Mouse (Mus musculus) embryonic stem cell, embryonic (primary cell): ENCODE results near the gene Tedc1.

Source experiments
- CTCF ChIA-PET, 4 experiments: fragments of 300-600 bp in 2 of 4; fragments of 350-600 bp in 2 of 4; sonication (Branson Sonifier 250); formaldehyde crosslinking; loops; one replicate each; lab custom pipeline; 2022; ENCODE audit warnings: inconsistent platforms in 2 of 4; lab: Charles Lee
- POLR2A ChIA-PET, 4 experiments: fragments of 300-600 bp in 2 of 4; fragments of 350-600 bp in 2 of 4; sonication (Branson Sonifier 250); formaldehyde crosslinking; loops; one replicate each; lab custom pipeline; 2022; ENCODE audit warnings: antibody characterized with exemption in 4 of 4, inconsistent platforms in 1 of 4; lab: Charles Lee

Gene Tedc1

DNA sequence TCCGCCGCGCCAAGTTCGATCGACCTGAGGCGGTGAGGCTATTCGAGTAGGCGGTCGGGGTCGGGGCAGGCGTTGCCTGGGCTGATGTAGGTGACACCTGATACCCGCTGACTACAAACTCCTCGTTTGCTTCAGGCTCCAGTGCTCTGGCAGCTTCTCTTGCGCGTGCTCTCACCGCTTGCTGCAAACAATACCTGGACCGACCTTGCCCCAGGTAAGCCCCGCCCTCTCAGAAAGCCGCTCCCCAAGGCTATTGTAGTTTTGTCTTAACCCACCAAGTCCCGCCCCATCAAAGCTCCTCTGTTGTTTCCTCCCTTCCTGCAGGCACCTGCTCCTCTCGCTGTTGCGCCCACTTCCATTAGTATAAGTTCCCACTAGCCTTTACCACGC, 314 bp downstream of the Tedc1 start:
- CTCF ChIA-PET = interaction anchor here (0.8 to 4.1 kb wide), 9 partner anchors 10 to 281 kb away, joined by 3 to 85 read pairs (median 5); partner anchors contain the start of genes Crip1 (in 3 of the 4), Crip2 (in 1 of the 4) and Tmem121 (in 1 of the 4)

GRCm38 (mm10) chr12:113157002-113157401, 781 bp downstream of the Tedc1 start:
- POLR2A ChIA-PET = interaction anchor here (0.5 to 4.4 kb wide), 27 partner anchors 9 to 363 kb away, joined by 3 to 41 read pairs (median 5); partner anchors contain the start of genes Crip1 (in 3 of the 4), Crip2 (in 2 of the 4), Brf1 (in 1 of the 4) and Tex22 (in 1 of the 4)
- CTCF ChIA-PET = interaction anchor here in 3 of 4 experiments (1.4 to 4.1 kb wide), 5 partner anchors 11 to 65 kb away, joined by 5 to 85 read pairs (median 14); partner anchors contain the start of genes Crip1 (in 3 of the 3) and Crip2 (in 1 of the 3)

More for the DNA sequence above, 314 bp downstream of the Tedc1 start:
- POLR2A ChIA-PET = interaction anchor here (0.6 to 4.4 kb wide), 31 partner anchors 10 to 362 kb away, joined by 3 to 41 read pairs (median 5); partner anchors contain the start of genes Crip1 (in 4 of the 4), Crip2 (in 2 of the 4), Brf1 (in 1 of the 4) and Jag2 (in 1 of the 4)

DNA sequence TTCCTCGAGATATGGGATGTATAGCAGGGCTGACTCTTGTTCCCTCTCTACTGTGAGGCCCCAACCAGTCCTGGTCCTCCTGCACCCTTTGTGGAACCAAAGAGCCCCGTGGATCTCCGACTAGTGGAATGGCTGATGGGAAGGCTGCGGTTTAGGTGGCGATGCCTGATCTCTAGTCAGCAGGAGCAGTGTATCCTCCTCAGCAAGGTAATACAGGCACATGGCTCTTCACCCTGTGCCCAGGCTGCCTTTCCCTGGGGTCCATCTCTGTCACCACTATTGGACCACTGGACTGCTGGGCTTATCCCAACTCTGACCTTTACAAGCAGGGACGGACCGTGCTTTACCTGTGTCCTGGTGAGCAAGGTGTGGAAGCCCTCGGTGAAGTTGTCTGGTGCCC, 1.3 kb downstream of the Tedc1 start:
- ChIA-PET POLR2A (interaction anchor here (0.5 to 4.4 kb wide), 15 partner anchors 9 to 62 kb away, joined by 3 to 41 read pairs (median 9); partner anchors contain the start of genes Crip1 (in 3 of the 4) and Crip2 (in 2 of the 4)), CTCF (interaction anchor here in 2 of 4 experiments (1.4 to 4.1 kb wide), 4 partner anchors 12 to 64 kb away, joined by 5 to 85 read pairs (median 30); partner anchors contain the start of genes Crip1 (in 2 of the 2) and Crip2 (in 1 of the 2))

DNA sequence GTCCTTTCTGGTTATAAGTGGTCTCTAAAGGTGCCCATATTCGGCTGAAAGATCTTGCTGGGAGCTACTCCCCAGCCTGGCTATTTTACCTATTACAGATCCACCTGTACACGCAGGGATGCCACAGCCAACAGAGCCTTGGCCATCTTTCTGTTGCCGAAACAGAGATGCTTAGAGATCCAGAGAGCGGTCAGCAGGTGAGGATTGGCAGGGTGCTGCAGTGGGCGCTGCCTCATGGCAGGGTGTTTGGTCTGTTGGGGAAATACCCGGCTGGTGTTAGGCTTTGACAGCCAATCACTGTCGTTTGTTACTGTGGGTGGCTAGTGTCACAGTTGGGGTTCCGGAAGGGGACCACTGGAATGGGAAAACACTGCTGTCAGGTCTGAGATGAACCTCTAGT, 1.8 kb downstream of the Tedc1 start:
- ChIA-PET CTCF (interaction anchor here in 2 of 4 experiments (3.6 to 4.1 kb wide), 2 partner anchors 13 to 15 kb away, joined by 55 to 85 read pairs; partner anchors contain the start of genes Crip1 (in 2 of the 2) and Crip2 (in 1 of the 2)), POLR2A (interaction anchor here in 2 of 4 experiments (1.5 to 4.4 kb wide), 7 partner anchors 8 to 29 kb away, joined by 3 to 41 read pairs (median 9); partner anchors contain the start of gene Crip1 (in 1 of the 2))

GRCm38 (mm10) chr12:113163561-113164006, 7.4 kb downstream of the Tedc1 start:
- POLR2A ChIA-PET = interaction anchor here in 2 of 4 experiments (0.5 to 5.2 kb wide), 7 partner anchors 8 to 54 kb away, joined by 3 to 41 read pairs (median 3); partner anchors contain the start of genes Crip2 (in 2 of the 2), Crip1 (in 1 of the 2) and Tedc1 (in 1 of the 2)

DNA sequence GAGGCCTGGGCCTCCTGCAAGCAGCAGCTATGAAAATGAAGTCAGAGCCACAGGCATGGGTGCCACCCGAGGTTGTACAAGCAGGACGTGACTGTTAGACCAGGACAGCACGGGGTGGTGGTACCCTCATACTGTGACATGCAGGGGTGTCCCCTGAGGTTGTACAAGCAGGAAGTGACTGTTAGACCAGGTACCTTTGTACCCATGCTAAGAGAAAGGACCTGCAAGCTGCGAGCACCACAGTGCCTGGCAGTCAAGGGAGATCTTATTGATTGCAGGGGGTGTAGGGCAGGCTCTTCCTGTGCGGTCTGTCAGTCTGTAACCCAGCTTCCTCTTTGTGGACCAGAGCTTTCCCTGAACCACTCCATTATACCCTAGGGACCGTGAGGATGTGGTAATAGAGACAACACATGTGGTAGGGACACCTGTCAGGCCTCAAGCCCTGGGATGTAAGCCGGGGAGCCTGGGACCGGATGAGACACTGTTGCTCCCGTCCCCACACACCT, 11.9 kb downstream of the Tedc1 start:
- ChIA-PET POLR2A (interaction anchor here (0.6 to 5.2 kb wide), 14 partner anchors 9 to 371 kb away, joined by 3 to 41 read pairs (median 5); partner anchors contain the start of genes Tedc1 (in 3 of the 4) and Crip1 (in 1 of the 4)), CTCF (interaction anchor here in 3 of 4 experiments (0.5 to 2.0 kb wide), 6 partner anchors 13 to 184 kb away, joined by 3 to 7 read pairs (median 6); no protein-coding TSS in a partner anchor)

More at GRCm38 (mm10) chr12:113163561-113164006, 7.4 kb downstream of the Tedc1 start:
- CTCF ChIA-PET = interaction anchor here in 3 of 4 experiments (0.8 to 2.4 kb wide), 6 partner anchors 8 to 206 kb away, joined by 3 to 11 read pairs (median 4); partner anchors contain the start of genes Crip1 (in 1 of the 3) and Tedc1 (in 1 of the 3)

DNA sequence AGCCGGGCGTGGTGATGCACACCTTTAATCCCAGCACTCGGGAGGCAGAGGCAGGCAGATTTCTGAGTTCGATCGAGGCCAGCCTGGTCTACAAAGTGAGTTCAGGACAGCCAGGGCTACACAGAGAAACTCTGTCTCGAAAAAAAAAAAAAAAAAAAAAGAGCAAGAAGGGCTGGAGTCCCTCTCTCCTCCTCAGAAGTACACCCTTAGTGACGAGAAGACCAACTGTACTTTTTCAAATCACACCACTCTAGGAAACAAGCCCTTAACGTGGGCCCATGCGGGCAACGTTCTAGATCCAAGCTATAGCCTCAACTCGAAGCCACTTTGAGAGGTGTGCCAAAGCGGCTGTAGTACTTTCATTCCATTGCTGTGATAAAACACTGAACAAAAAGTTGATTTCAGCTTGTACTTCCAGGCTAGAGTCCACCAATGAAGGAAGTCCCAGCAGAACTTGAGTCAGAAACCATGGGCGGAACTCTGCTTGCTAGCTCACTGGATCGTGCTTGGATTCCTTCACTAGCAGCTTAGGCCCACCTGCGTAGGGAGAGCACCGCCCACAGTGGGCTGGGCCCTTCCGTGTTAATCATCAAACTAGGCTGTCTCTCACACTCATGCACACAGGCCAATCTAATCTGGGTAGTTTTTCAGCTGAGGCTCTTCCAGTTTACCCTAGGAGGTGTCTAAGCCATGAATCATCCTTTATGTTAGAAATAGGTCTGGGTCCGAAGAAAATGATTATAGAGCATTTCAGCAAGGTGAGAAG, 20.9 kb downstream of the Tedc1 start:
- CTCF ChIA-PET = interaction anchor here in 2 of 4 experiments (0.9 to 1.3 kb wide), 5 partner anchors 22 to 103 kb away, joined by 3 to 4 read pairs (median 3); partner anchors contain the start of genes Crip1 (in 1 of the 2) and Tex22 (in 1 of the 2)
- POLR2A ChIA-PET = interaction anchor here in 3 of 4 experiments (0.8 to 2.6 kb wide), 6 partner anchors 9 to 34 kb away, joined by 3 to 18 read pairs (median 4); partner anchors contain the start of gene Tedc1 (in 1 of the 3)

DNA sequence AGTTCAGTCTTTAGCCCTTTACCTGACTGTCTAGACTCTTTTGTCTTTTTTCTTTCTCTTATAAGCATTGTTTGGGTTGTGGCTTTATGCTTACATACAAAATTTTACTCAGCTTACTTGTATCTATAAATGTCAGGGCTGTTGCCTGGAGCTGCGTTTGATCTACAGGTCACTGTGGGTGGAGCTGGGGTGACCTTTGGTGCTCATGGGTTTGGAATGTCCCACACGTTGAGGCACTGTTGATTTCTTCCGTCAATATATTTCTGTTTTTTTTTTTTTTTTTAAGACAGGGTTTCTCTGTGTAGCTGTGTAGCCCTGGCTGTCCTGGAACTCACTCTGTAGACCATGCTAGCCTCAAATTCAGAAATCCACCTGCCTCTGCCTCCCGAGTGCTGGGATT, 24.8 kb downstream of the Tedc1 start:
- ChIA-PET POLR2A (interaction anchor here in 2 of 4 experiments (0.6 to 1.0 kb wide), 4 partner anchors 10 to 15 kb away, joined by 3 to 5 read pairs (median 3); no protein-coding TSS in a partner anchor), CTCF (interaction anchor here in 1 of 4 experiments (0.6 to 1.0 kb wide), 3 partner anchors 36 to 253 kb away, joined by 3 to 4 read pairs (median 3); no protein-coding TSS in a partner anchor)

DNA sequence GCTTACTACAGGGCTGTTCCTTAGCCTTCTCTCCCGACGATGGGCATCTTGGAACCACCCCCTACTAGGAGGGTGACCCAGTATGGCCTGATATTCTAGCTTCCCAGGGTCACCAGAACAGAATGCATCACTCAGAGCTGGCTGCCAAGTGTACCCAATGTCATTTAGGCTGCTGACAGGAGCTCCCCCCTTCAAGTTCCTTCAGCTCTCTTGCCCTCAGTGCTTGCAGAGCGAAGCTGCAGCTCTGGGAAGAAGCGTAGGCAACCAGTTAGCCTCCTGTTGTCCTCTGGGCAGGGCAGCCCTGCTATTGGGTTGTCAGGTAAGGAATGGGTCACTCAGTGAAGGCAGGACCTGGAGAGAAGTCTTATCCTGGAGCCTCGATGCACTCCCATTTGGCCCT, 28.7 kb downstream of the Tedc1 start:
- POLR2A ChIA-PET = interaction anchor here in 3 of 4 experiments (0.6 to 1.5 kb wide), 10 partner anchors 20 to 309 kb away, joined by 3 to 8 read pairs (median 3); partner anchors contain the start of gene Tedc1 (in 1 of the 3)
- CTCF ChIA-PET = interaction anchor here in 2 of 4 experiments (1.0 to 1.7 kb wide), 8 partner anchors 29 to 309 kb away, joined by 3 to 5 read pairs (median 4); partner anchors contain the start of genes Tedc1 (in 2 of the 2) and Crip1 (in 1 of the 2)

DNA sequence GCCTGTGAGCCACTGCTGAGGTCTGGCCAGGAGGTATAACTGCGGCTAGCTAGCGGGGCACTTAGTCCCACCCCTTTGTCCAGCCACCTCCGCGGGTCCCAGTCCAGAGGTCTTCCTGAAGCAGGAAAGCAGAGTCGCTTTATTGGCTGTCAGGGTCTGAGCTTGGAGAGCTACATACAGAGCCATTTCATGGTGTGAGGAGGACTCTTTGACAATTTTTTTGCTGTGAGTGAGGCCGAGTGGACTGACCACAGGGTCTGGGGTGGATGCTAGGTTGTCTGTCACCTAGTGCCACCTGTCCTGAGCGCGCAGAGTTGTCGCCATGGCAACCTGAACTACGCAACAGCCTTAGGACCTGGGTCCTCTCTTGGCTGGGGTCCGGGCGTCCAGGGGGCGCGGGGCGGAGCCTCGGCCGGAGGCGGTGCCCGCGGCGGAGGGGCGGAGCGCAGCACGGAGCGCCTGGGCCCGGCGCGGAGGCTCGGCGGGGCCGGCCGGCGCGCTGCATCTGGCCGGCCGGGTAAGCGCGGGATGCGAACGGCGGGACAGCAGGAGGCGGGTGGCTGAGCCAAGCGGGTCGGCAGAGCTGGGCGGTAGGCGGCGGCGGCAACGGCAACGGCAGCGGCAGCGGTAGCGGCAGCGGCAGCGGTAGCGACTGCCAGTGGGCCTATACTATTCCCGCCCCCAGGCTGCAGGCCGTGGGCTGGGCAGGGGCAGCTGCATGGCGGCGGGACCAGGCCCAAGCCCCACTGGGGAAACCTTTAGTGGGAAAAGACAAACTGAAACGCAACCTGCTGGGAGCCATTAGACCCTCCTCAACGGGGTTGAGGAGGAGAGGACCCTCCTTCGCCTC, 29.4 kb downstream of the Tedc1 start, which contains the start of gene Tmem121:
TSS of gene Tmem121 (plus strand) at position 489 of the 850 bp plus-strand sequence.
- ChIA-PET CTCF (interaction anchor here in 3 of 4 experiments (0.6 to 1.7 kb wide), 10 partner anchors 29 to 365 kb away, joined by 3 to 5 read pairs (median 3); partner anchors contain the start of genes Tedc1 (in 2 of the 3) and Crip1 (in 1 of the 3)), POLR2A (interaction anchor here in 3 of 4 experiments (0.6 to 2.1 kb wide), 10 partner anchors 21 to 309 kb away, joined by 3 to 9 read pairs (median 4); partner anchors contain the start of gene Tedc1 (in 1 of the 3))

- POLR2A ChIA-PET = interaction anchor here in 2 of 4 experiments (1.4 to 2.1 kb wide), 3 partner anchors 19 to 36 kb away, joined by 4 to 9 read pairs (median 6); no protein-coding TSS in a partner anchor
- CTCF ChIA-PET = interaction anchor here in 2 of 4 experiments (1.7 kb wide), 2 partner anchors 30 to 40 kb away, joined by 3 to 13 read pairs; partner anchors contain the start of genes Crip1 (in 1 of the 2) and Tedc1 (in 1 of the 2)
These were observed 30.2 kb downstream of the Tedc1 start for GRCm38 (mm10) chr12:113186326-113187010.

- ChIA-PET POLR2A (interaction anchor here in 1 of 4 experiments (1.0 to 2.1 kb wide), 6 partner anchors 20 to 40 kb away, joined by 3 to 9 read pairs (median 4); partner anchors contain the start of gene Crip1), CTCF (interaction anchor here in 2 of 4 experiments (1.2 to 1.9 kb wide), 5 partner anchors 19 to 41 kb away, joined by 3 to 13 read pairs (median 6); partner anchors contain the start of genes Crip1 (in 1 of the 2) and Tedc1 (in 1 of the 2))
These were observed 30.8 kb downstream of the Tedc1 start for GRCm38 (mm10) chr12:113187011-113187375.

DNA sequence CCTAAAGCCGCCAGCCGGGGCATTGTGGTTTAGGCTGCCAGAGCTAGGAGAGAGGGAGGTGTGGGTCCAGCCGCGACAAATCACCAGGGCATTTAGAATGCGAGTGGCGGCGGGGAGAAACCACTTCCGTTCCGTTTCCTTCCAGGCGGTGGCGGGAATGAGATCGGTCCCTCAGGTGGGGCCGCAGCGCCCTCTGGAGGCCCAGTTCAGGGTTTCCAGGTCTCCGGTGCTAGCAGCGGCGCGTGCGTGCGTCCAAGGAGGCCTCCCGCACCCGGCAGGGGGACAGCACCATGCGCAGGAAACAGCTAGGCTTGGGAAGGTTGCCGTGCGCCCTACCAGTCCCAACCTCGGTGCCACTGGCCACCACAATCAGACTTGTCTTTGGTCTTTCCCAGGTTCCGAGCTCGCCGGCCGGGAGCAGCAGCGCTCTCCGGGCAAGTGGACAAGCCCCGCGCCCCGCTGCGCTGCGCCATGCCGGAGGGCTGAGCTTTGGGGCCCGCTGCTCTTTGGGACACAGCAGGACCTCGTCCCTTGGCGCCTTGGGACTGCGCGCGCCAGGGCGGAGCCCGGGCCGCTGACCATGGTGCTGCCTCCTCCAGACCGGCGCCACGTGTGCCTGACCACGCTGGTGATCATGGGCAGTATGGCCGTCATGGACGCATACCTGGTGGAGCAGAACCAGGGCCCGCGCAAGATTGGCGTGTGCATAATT, 31.5 kb downstream of the Tedc1 start:
- ChIA-PET CTCF (interaction anchor here in 2 of 4 experiments (0.5 to 2.1 kb wide), 19 partner anchors 20 to 390 kb away, joined by 3 to 15 read pairs (median 4); partner anchors contain the start of genes Crip1 (in 2 of the 2) and Tedc1 (in 2 of the 2)), POLR2A (interaction anchor here in 2 of 4 experiments (1.0 to 2.1 kb wide), 7 partner anchors 21 to 41 kb away, joined by 3 to 9 read pairs (median 4); partner anchors contain the start of gene Crip1 (in 2 of the 2))
